Mouse (Mus musculus): ENCODE results near the gene Gpam. TPM values are rescaled to one million over a fixed set of nuclear protein-coding genes. Genes with fewer than 3 reads are reported as not detected.

Gene Gpam
- polyA plus RNA-seq, 1 experiment from 2014 or later = 8.6 TPM

GRCm38 (mm10) chr19:55085857-55086185 lies 41.2 kb downstream of the Gpam start:
- Histone ChIP-seq H3K4me3 (no peak overlapping the region), H3K27me3 (replicated peaks) (no peaks in the 10 kb centered on the region), H3K27ac (replicated peaks) (no peak overlapping the region), H3K36me3 (peaks cover 91% of the 10 kb centered on the region), H3K4me1 (peaks cover 19% of the 10 kb centered on the region), H3K4me2 (no peak overlapping the region), H3K9me3 (no peaks in the 10 kb centered on the region), H3K9ac (no peak overlapping the region)
- 58% methylated on average over 7 of the region's 7 CpGs for WGBS
- no peak for ATAC-seq (ENCODE audit: extremely low read depth, insufficient number of reproducible peaks, low FRiP score, low TSS enrichment)

GRCm38 (mm10) chr19:55084971-55085856 lies 41.8 kb downstream of the Gpam start:
- no peak overlapping the region for H3K4me2 ChIP-seq
- no peak overlapping the region for H3K9ac ChIP-seq
- no peak for ATAC-seq (ENCODE audit: extremely low read depth, insufficient number of reproducible peaks, low FRiP score, low TSS enrichment)
- no peaks in the 10 kb centered on the region for H3K27me3 ChIP-seq (replicated peaks)
- no peaks in the 10 kb centered on the region for H3K9me3 ChIP-seq
- no peak overlapping the region for H3K4me3 ChIP-seq
- H3K36me3 ChIP-seq = peaks cover 92% of the 10 kb centered on the region
- 42% methylated on average over 4 of the region's 4 CpGs for WGBS
- peaks cover 12% of the 10 kb centered on the region for H3K4me1 ChIP-seq
- H3K27ac ChIP-seq (replicated peaks) = no peak overlapping the region; the same call in 1 of the 2 replicates

GRCm38 (mm10) chr19:55076822-55077221 lies 50.2 kb downstream of the Gpam start:
- Histone ChIP-seq H3K4me3 (no peak overlapping the region), H3K27me3 (replicated peaks) (no peaks in the 10 kb centered on the region), H3K27ac (replicated peaks) (no peak overlapping the region), H3K4me1 (no peaks in the 10 kb centered on the region), H3K36me3 (peaks cover 95% of the 10 kb centered on the region), H3K4me2 (no peak overlapping the region), H3K9me3 (no peaks in the 10 kb centered on the region), H3K9ac (no peak overlapping the region)
- no peak for ATAC-seq (ENCODE audit: extremely low read depth, insufficient number of reproducible peaks, low FRiP score, low TSS enrichment)
- 69% methylated on average over 8 of the region's 8 CpGs for WGBS

- Histone ChIP-seq H3K27ac (replicated peaks) (no peak overlapping the region), H3K4me3 (no peak overlapping the region), H3K9ac (no peak overlapping the region), H3K36me3 (peaks cover 98% of the 10 kb centered on the region), H3K9me3 (no peaks in the 10 kb centered on the region), H3K27me3 (replicated peaks) (no peaks in the 10 kb centered on the region), H3K4me1 (no peaks in the 10 kb centered on the region), H3K4me2 (no peak overlapping the region)
- 84% methylated on average over 3 of the region's 3 CpGs for WGBS
- no peak for ATAC-seq (ENCODE audit: extremely low read depth, insufficient number of reproducible peaks, low FRiP score, low TSS enrichment)
Measured at GRCm38 (mm10) chr19:55073004-55073403, 54.0 kb downstream of the Gpam start.

GRCm38 (mm10) chr19:55069054-55069453 lies 58.0 kb downstream of the Gpam start:
- WGBS = 86% methylated on average over 8 of the region's 8 CpGs
- Histone ChIP-seq H3K27me3 (replicated peaks) (no peaks in the 10 kb centered on the region), H3K36me3 (peaks cover 73% of the 10 kb centered on the region), H3K9ac (no peak overlapping the region), H3K4me3 (no peak overlapping the region), H3K9me3 (no peaks in the 10 kb centered on the region), H3K27ac (replicated peaks) (no peak overlapping the region), H3K4me1 (no peaks in the 10 kb centered on the region), H3K4me2 (no peak overlapping the region)
- no peak for ATAC-seq (ENCODE audit: extremely low read depth, insufficient number of reproducible peaks, low FRiP score, low TSS enrichment)

GRCm38 (mm10) chr19:55063272-55063671 lies 63.8 kb downstream of the Gpam start:
- Histone ChIP-seq H3K27me3 (replicated peaks) (no peaks in the 10 kb centered on the region), H3K4me1 (peaks cover 10% of the 10 kb centered on the region), H3K4me3 (no peak overlapping the region), H3K4me2 (no peak overlapping the region), H3K27ac (replicated peaks) (no peak overlapping the region), H3K9me3 (peaks cover 8% of the 10 kb centered on the region; the same call in 1 of the 2 replicates), H3K36me3 (peaks cover 15% of the 10 kb centered on the region), H3K9ac (no peak overlapping the region)
- 38% methylated on average over 6 of the region's 6 CpGs for WGBS
- ATAC-seq (ENCODE audit: extremely low read depth, insufficient number of reproducible peaks, low FRiP score, low TSS enrichment) = no peak

- WGBS = 91% methylated on average over 8 of the region's 8 CpGs
- H3K9ac ChIP-seq = no peak overlapping the region
Measured at GRCm38 (mm10) chr19:55062501-55062900, 64.5 kb downstream of the Gpam start.

GRCm38 (mm10) chr19:55061951-55062350 lies 65.1 kb downstream of the Gpam start:
- no peak for ATAC-seq (ENCODE audit: extremely low read depth, insufficient number of reproducible peaks, low FRiP score, low TSS enrichment)
- peaks cover 10% of the 10 kb centered on the region for H3K4me1 ChIP-seq
- WGBS = 22% methylated on average over 5 of the region's 5 CpGs
- no peaks in the 10 kb centered on the region for H3K27me3 ChIP-seq (replicated peaks)
- H3K9ac ChIP-seq = no peak overlapping the region
- no peak overlapping the region for H3K4me3 ChIP-seq
- H3K4me2 ChIP-seq = peak overlapping the region; percentile 28
- H3K9me3 ChIP-seq = peaks cover 8% of the 10 kb centered on the region; the same call in 1 of the 2 replicates
- H3K36me3 ChIP-seq = peaks cover 4% of the 10 kb centered on the region
- no peak overlapping the region for H3K27ac ChIP-seq (replicated peaks)

More at GRCm38 (mm10) chr19:55062501-55062900, 64.5 kb downstream of the Gpam start:
- peaks cover 10% of the 10 kb centered on the region for H3K36me3 ChIP-seq
- peaks cover 10% of the 10 kb centered on the region for H3K4me1 ChIP-seq
- no peak overlapping the region for H3K4me2 ChIP-seq
- no peak overlapping the region for H3K27ac ChIP-seq (replicated peaks)
- ATAC-seq (ENCODE audit: extremely low read depth, insufficient number of reproducible peaks, low FRiP score, low TSS enrichment) = no peak
- no peaks in the 10 kb centered on the region for H3K27me3 ChIP-seq (replicated peaks)
- H3K4me3 ChIP-seq = no peak overlapping the region
- H3K9me3 ChIP-seq = peaks cover 8% of the 10 kb centered on the region; the same call in 1 of the 2 replicates

- ATAC-seq (ENCODE audit: extremely low read depth, insufficient number of reproducible peaks, low FRiP score, low TSS enrichment) = no peak
- Histone ChIP-seq H3K9ac (peak overlapping the region; percentile 69; the same call in 1 of the 2 replicates), H3K36me3 (0 out of 2 replicates have a peak, but pooled peaks cover 3% of the 10 kb centered on the region), H3K27me3 (replicated peaks) (no peaks in the 10 kb centered on the region), H3K4me3 (peak overlapping the region; percentile 45), H3K9me3 (peaks cover 8% of the 10 kb centered on the region; the same call in 1 of the 2 replicates), H3K27ac (replicated peaks) (no peak overlapping the region), H3K4me2 (peak overlapping the region; percentile 77), H3K4me1 (peaks cover 10% of the 10 kb centered on the region)
- 11% methylated on average over 14 of the region's 14 CpGs for WGBS
Measured at GRCm38 (mm10) chr19:55061447-55061901, 65.6 kb downstream of the Gpam start.

GRCm38 (mm10) chr19:55060964-55061363 lies 66.1 kb downstream of the Gpam start:
- Histone ChIP-seq H3K4me3 (peak overlapping the region; percentile 45), H3K4me1 (peaks cover 10% of the 10 kb centered on the region)

GRCm38 (mm10) chr19:55057483-55057882 lies 69.6 kb downstream of the Gpam start:
- no peak overlapping the region for H3K4me2 ChIP-seq
- no peaks in the 10 kb centered on the region for H3K27me3 ChIP-seq (replicated peaks)
- peaks cover 8% of the 10 kb centered on the region; the same call in 1 of the 2 replicates for H3K9me3 ChIP-seq
- H3K4me1 ChIP-seq = peaks cover 6% of the 10 kb centered on the region
- WGBS = 52% methylated on average over 5 of the region's 5 CpGs
- no peaks in the 10 kb centered on the region for H3K36me3 ChIP-seq
- no peak overlapping the region for H3K4me3 ChIP-seq
- H3K27ac ChIP-seq (replicated peaks) = no peak overlapping the region
- no peak overlapping the region for H3K9ac ChIP-seq
- no peak for ATAC-seq (ENCODE audit: extremely low read depth, insufficient number of reproducible peaks, low FRiP score, low TSS enrichment)

More at GRCm38 (mm10) chr19:55060964-55061363, 66.1 kb downstream of the Gpam start:
- Histone ChIP-seq H3K4me2 (peak overlapping the region; percentile 77), H3K36me3 (0 out of 2 replicates have a peak, but pooled peaks cover under 1% of the 10 kb centered on the region), H3K27me3 (replicated peaks) (no peaks in the 10 kb centered on the region), H3K27ac (replicated peaks) (no peak overlapping the region), H3K9ac (peak overlapping the region; percentile 69; the same call in 1 of the 2 replicates), H3K9me3 (peaks cover 8% of the 10 kb centered on the region; the same call in 1 of the 2 replicates)
- no peak for ATAC-seq (ENCODE audit: extremely low read depth, insufficient number of reproducible peaks, low FRiP score, low TSS enrichment)
- 6% methylated on average over 7 of the region's 7 CpGs for WGBS
